Mouse (Mus musculus): ENCODE results near the gene Zswim5. TPM values are rescaled to one million over a fixed set of nuclear protein-coding genes. Genes with fewer than 3 reads are reported as not detected.

The Zswim5 gene
- polyA plus RNA-seq, 1 experiment from 2014 or later: 11.1 TPM

DNA sequence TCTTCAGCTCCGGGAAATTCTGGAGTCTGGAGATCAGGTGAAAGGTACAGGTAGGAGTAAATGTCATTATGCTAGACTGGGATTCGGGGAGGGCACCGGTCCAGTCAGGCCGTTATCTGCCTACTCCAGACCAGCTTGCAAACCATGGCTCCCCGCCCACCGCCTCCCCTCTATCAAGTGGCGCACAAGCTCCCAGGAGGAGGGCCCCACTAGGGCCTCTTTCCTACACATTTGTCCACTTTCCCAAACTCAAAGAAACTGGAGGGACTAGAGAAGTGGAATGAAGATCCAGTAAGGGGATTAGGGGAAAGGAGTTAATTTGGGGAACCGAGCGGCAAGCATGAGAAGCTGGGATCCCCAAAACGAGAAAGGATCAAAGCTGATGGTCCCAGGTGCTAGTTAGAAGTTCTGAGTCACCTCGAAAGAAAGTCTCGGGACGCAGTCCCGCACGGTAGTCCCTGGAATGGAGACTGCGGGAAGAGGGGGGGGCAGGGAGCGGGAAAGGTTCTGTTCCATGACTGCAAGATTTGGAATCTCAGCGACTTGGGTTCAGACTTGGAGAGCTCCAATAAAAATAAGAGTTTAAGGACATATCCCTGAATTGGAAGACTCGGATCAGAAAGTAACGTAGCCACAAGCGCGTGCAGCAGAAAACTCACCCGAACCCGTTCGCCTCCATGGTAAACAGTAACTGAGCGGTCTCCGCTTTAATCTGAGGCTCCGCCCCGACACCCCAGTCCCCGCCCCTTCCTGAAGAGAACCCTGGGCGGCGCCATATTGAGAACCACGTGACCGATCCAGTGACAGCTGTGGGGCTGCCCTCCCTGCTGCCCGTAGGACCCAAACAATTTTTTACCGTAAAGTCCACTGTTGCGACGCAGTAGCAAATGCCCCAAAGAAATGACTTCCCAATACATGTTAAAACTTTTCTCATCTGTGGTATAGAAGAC, 116.8 kb downstream of the Zswim5 start, which contains the start of gene Urod:
Gene Urod (minus strand): TSS at position 742 of the 950 bp plus-strand sequence.
- Histone ChIP-seq H3K27me3 (replicated peaks; ENCODE audit: control insufficient read depth, insufficient read depth, low read length) (no peaks in the 10 kb centered on the region), H3K9me3 (replicated peaks; ENCODE audit: control insufficient read depth, low read length) (no peaks in the 10 kb centered on the region), H3K36me3 (ENCODE audit: control insufficient read depth, insufficient read depth, low read length) (peaks cover 22% of the 10 kb centered on the region), H3K4me2 (ENCODE audit: low read length) (peak within 1 kb of the TSS; percentile 97), H3K4me3 (ENCODE audit: low read depth, low read length) (peak within 1 kb of the TSS; percentile 95), H3K9ac (ENCODE audit: low read length) (peak within 1 kb of the TSS; percentile 89), H3K27ac (ENCODE audit: low read depth, low read length) (peak within 1 kb of the TSS; percentile 82), H3K4me1 (ENCODE audit: control insufficient read depth, insufficient read depth, low read length) (peaks cover 16% of the 10 kb centered on the region)
- 2% methylated on average over 38 of the region's 38 CpGs for WGBS
- peak; percentile 94 for ATAC-seq
- peak; percentile 98 for DNase-seq (ENCODE audit: low spot score)

DNA sequence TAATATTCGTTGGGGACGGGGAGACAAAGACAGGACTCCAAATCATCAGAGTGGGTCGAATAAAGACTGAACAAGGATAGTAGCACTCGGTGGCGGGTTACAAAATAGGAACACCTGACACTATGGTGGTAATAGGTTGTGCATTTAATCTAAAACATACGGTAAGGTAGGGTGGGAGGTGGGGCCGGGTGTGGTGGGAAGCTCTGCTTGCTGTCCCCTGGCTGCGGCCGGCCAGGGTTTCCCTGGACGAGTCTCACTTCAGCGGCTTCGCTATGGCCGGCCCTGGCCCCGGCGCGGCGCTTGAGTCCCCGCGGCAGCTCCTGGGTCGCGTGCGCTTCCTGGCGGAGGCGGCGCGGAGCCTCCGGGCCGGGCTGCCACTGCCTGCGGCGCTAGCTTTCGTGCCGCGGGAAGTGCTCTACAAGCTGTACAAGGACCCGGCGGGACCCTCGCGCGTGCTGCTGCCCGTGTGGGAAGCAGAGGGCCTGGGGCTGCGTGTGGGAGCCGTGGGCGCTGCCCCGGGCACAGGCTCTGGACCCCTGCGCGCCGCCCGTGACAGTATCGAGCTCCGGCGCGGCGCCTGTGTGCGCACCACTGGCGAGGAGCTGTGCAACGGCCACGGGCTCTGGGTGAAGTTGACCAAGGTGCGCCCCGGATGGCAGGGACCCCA, 118.1 kb downstream of the Zswim5 start, which contains the start of gene Hectd3:
Gene Hectd3 (plus strand): TSS at position 187 of the 667 bp plus-strand sequence.
- Histone ChIP-seq H3K27me3 (replicated peaks; ENCODE audit: control insufficient read depth, insufficient read depth, low read length) (no peaks in the 10 kb centered on the region), H3K9ac (ENCODE audit: low read length) (peak within 1 kb of the TSS; percentile 89), H3K9me3 (replicated peaks; ENCODE audit: control insufficient read depth, low read length) (no peaks in the 10 kb centered on the region), H3K4me3 (ENCODE audit: low read depth, low read length) (peak within 1 kb of the TSS; percentile 95), H3K4me2 (ENCODE audit: low read length) (peak within 1 kb of the TSS; percentile 97), H3K27ac (ENCODE audit: low read depth, low read length) (peak within 1 kb of the TSS; percentile 82), H3K4me1 (ENCODE audit: control insufficient read depth, insufficient read depth, low read length) (peaks cover 16% of the 10 kb centered on the region), H3K36me3 (ENCODE audit: control insufficient read depth, insufficient read depth, low read length) (peaks cover 23% of the 10 kb centered on the region)
- WGBS: under 1% methylated on average over 53 of the region's 58 CpGs
- DNase-seq (ENCODE audit: low spot score) (peak; percentile 82), ATAC-seq (peak; percentile 67)

DNA sequence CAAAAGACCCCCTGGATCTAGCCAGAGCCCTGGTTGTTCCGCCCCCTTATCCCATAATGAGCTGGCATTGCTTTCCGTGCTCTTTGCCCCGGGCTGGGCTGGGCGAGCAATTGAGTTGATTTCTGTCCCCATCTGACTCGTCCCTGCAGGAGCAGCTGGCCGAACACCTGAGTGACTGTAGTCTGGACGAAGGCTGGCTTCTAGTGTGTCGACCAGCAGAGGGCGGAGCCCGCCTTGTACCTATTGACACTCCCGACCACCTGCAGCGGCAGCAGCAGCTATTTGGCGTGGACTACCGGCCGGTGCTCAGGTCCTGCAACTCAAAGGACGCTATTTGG, 118.6 kb downstream of the Zswim5 start:
- no peaks in the 10 kb centered on the region for H3K9me3 ChIP-seq (replicated peaks; ENCODE audit: control insufficient read depth, low read length)
- peak overlapping the region; percentile 95 for H3K4me3 ChIP-seq (ENCODE audit: low read depth, low read length)
- no peaks in the 10 kb centered on the region for H3K27me3 ChIP-seq (replicated peaks; ENCODE audit: control insufficient read depth, insufficient read depth, low read length)
- peak overlapping the region; percentile 89 for H3K9ac ChIP-seq (ENCODE audit: low read length)
- peaks cover 23% of the 10 kb centered on the region for H3K36me3 ChIP-seq (ENCODE audit: control insufficient read depth, insufficient read depth, low read length)
- DNase-seq (ENCODE audit: low spot score) (peak; percentile 40), ATAC-seq (0 out of 2 replicates have a peak, but pooled peaks have one; percentile 0)
- H3K4me2 ChIP-seq (ENCODE audit: low read length): peak overlapping the region; percentile 97
- peaks cover 16% of the 10 kb centered on the region for H3K4me1 ChIP-seq (ENCODE audit: control insufficient read depth, insufficient read depth, low read length)
- peak overlapping the region; percentile 82; the same call in 1 of the 2 replicates for H3K27ac ChIP-seq (ENCODE audit: low read depth, low read length)
- WGBS: 1% methylated on average over 16 of the region's 16 CpGs

DNA sequence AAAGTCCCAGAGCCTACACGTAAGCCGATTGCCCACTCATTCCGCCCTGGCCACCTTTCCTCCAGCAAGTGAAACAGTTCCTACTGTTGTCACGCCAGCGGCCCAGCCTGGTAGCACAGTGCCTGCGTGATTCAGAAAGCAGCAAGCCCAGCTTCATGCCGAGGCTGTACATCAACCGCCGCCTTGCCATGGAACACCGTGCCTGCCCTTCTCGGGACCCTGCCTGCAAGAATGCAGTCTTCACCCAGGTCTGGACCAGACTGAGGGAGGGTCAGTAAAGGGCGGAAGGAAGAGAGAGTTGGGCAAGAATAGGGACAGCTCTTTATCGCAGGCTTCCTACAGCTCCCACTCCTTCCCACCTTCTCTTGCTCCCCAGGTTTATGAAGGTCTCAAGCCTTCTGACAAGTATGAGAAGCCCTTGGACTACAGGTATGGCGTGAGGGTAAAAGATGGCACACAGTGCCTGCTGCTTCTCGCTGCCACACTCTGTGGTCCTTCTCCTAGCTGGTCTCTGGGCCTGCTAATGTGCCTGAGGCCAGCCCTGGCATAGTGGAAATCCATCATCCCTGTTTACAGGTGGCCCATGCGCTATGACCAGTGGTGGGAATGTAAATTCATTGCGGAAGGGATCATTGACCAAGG, 122.5 kb downstream of the Zswim5 start:
- H3K36me3 ChIP-seq (ENCODE audit: control insufficient read depth, insufficient read depth, low read length): peaks cover 60% of the 10 kb centered on the region
- no peaks in the 10 kb centered on the region for H3K9me3 ChIP-seq (replicated peaks; ENCODE audit: control insufficient read depth, low read length)
- WGBS: 91% methylated on average over 17 of the region's 17 CpGs
- no peak for ATAC-seq
- H3K27me3 ChIP-seq (replicated peaks; ENCODE audit: control insufficient read depth, insufficient read depth, low read length): no peaks in the 10 kb centered on the region
- H3K4me3 ChIP-seq (ENCODE audit: low read depth, low read length): no peak overlapping the region
- no peak overlapping the region for H3K4me2 ChIP-seq (ENCODE audit: low read length)
- peaks cover 11% of the 10 kb centered on the region for H3K4me1 ChIP-seq (ENCODE audit: control insufficient read depth, insufficient read depth, low read length)
- no peak for DNase-seq (ENCODE audit: low spot score)
- H3K9ac ChIP-seq (ENCODE audit: low read length): no peak overlapping the region
- no peak overlapping the region for H3K27ac ChIP-seq (ENCODE audit: low read depth, low read length)

DNA sequence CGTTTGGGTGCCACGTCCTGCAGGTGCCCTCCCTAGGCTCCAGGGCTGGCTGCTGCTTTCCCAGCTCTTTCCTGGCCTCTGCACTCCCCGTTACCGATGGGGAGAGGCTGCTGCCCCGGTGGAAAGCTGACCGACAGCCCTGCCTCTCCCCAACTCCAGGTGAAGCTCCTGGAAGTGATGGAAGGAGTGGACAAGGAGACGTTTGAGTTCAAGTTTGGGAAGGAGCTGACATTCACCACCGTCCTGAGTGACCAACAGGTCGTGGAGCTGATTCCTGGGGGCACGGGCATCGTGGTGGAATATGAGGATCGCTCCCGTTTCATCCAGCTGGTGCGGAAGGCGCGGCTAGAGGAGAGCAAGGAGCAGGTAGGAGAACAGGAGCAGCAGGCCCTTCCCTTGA, 124.8 kb downstream of the Zswim5 start:
- Histone ChIP-seq H3K4me1 (ENCODE audit: control insufficient read depth, insufficient read depth, low read length) (no peaks in the 10 kb centered on the region), H3K36me3 (ENCODE audit: control insufficient read depth, insufficient read depth, low read length) (peaks cover 60% of the 10 kb centered on the region), H3K27ac (ENCODE audit: low read depth, low read length) (no peak overlapping the region), H3K9ac (ENCODE audit: low read length) (no peak overlapping the region), H3K9me3 (replicated peaks; ENCODE audit: control insufficient read depth, low read length) (no peaks in the 10 kb centered on the region), H3K27me3 (replicated peaks; ENCODE audit: control insufficient read depth, insufficient read depth, low read length) (no peaks in the 10 kb centered on the region), H3K4me3 (ENCODE audit: low read depth, low read length) (no peak overlapping the region), H3K4me2 (ENCODE audit: low read length) (no peak overlapping the region)
- 0 out of 2 replicates have a peak, but pooled peaks have one; percentile 10 for ATAC-seq
- 93% methylated on average over 16 of the region's 16 CpGs for WGBS
- DNase-seq (ENCODE audit: low spot score): no peak

DNA sequence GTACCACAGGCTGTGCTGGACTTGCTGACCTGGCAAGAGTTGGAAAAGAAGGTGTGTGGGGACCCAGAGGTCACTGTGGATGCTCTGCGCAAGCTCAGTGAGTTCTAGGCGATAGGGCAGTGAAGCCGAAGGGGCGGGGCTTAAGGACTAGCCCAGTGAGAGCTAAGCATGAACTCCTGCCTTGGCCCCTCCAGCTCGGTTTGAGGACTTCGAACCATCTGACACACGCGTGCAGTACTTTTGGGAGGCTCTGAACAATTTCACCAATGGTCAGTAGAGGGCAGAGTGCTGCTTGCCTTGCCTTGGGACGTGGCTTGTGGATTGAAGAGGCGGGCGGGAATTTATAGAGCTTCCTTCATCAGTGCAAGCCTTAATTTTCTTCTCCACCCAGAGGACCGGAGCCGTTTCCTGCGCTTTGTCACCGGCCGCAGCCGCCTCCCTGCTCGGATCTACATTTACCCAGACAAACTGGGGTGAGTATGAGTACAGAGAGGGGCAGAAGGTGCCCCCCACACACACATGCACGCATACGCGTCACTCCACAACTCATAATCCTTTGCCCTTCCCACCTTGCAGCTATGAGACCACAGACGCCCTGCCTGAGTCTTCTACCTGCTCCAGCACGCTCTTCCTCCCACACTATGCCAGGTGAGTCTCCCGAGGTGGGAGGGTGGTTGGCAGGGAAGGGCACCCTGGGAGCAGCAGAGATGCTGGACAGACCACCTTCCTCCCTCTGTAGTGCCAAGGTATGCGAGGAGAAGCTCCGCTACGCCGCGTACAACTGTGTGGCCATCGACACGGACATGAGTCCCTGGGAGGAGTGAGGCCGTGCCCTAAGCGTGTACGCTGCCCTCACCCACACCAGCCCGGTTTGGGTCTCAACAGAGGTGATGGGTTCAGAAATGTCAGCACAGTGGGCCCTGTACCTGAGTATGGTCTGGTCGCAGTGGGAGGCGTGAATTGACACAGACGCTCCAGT, 125.7 kb downstream of the Zswim5 start:
- Histone ChIP-seq H3K4me2 (ENCODE audit: low read length) (no peak overlapping the region), H3K27me3 (replicated peaks; ENCODE audit: control insufficient read depth, insufficient read depth, low read length) (no peaks in the 10 kb centered on the region)

DNA sequence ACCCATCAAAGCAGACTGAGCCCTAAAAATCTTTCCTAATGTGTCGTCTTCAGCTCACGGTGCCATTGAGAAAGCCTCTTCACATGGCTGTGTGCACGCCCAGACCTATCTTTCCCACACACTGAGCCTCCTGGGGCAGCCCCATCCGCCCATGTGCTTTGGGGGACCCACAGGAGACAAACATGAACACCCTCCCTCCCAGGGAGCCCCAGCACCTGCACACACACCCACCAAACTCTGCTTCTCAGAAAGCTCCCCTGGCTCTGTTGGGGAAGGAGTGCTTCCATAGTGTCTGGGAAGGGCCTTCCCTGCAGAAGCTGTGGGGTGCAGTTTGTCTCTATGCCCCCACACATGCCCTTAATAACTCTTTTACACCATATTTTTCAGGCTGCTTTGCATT, 127.5 kb downstream of the Zswim5 start:
- no peak overlapping the region for H3K9ac ChIP-seq (ENCODE audit: low read length)
- WGBS: 86% methylated on average over 4 of the region's 4 CpGs
- H3K4me3 ChIP-seq (ENCODE audit: low read depth, low read length): no peak overlapping the region
- H3K27ac ChIP-seq (ENCODE audit: low read depth, low read length): no peak overlapping the region
- no peak overlapping the region for H3K4me2 ChIP-seq (ENCODE audit: low read length)
- ATAC-seq (no peak), DNase-seq (ENCODE audit: low spot score) (no peak)
- H3K9me3 ChIP-seq (replicated peaks; ENCODE audit: control insufficient read depth, low read length): no peaks in the 10 kb centered on the region
- no peaks in the 10 kb centered on the region for H3K4me1 ChIP-seq (ENCODE audit: control insufficient read depth, insufficient read depth, low read length)
- H3K27me3 ChIP-seq (replicated peaks; ENCODE audit: control insufficient read depth, insufficient read depth, low read length): no peaks in the 10 kb centered on the region
- peaks cover 49% of the 10 kb centered on the region for H3K36me3 ChIP-seq (ENCODE audit: control insufficient read depth, insufficient read depth, low read length)

More for the DNA sequence above, 125.7 kb downstream of the Zswim5 start:
- ATAC-seq (peak; percentile 74), DNase-seq (ENCODE audit: low spot score) (peak; percentile 82)
- no peaks in the 10 kb centered on the region for H3K4me1 ChIP-seq (ENCODE audit: control insufficient read depth, insufficient read depth, low read length)
- H3K9me3 ChIP-seq (replicated peaks; ENCODE audit: control insufficient read depth, low read length): no peaks in the 10 kb centered on the region
- 57% methylated on average over 38 of the region's 38 CpGs for WGBS
- H3K9ac ChIP-seq (ENCODE audit: low read length): no peak overlapping the region
- H3K36me3 ChIP-seq (ENCODE audit: control insufficient read depth, insufficient read depth, low read length): peaks cover 60% of the 10 kb centered on the region
- H3K27ac ChIP-seq (ENCODE audit: low read depth, low read length): no peak overlapping the region
- no peak overlapping the region for H3K4me3 ChIP-seq (ENCODE audit: low read depth, low read length)
